Mouse (Mus musculus) brain, embryonic 14.5 days (tissue): ENCODE data around the gene Ctnna2.

ENCODE experiments used
- CTCF ChIP-seq: fragments of 200-500 bp; IDR thresholded peaks from 2 replicates; pipeline ENCODE4 v1.5.1; 2012; ENCODE audit warnings: inconsistent platforms, mild to moderate bottlenecking, moderate library complexity, borderline replicate concordance; ENCODE audit not compliant: insufficient read depth, insufficient read length; ENCODE audit errors: extremely low read depth
- POLR2A ChIP-seq: fragments of 200-500 bp; IDR thresholded peaks from 2 replicates; pipeline ENCODE4 v1.6.1; 2012; ENCODE audit warnings: mild to moderate bottlenecking, inconsistent platforms, borderline replicate concordance; ENCODE audit not compliant: poor library complexity, insufficient read depth, insufficient read length, severe bottlenecking; ENCODE audit errors: extremely low read depth

GRCm38 (mm10) chr6:76908086-76908485, 1071.4 kb downstream of the Ctnna2 start:
- TF ChIP-seq CTCF (no peak), POLR2A (no peak)
